Mouse (Mus musculus): ENCODE results near the gene Aldh18a1. TPM values are rescaled to one million over a fixed set of nuclear protein-coding genes. Genes with fewer than 3 reads are reported as not detected.
"Not testable (repeated sequence)": the region's sequence is repeated elsewhere in the genome, so short reads cannot be mapped to it uniquely, and the experiment has no call there.

Aldh18a1 gene
- polyA plus RNA-seq, 1 experiment from 2014 or later = 100 TPM

GRCm38 (mm10) chr19:40581662-40582061, 6.6 kb downstream of the Aldh18a1 start:
- no peak overlapping the region for H3K4me3 ChIP-seq
- no peak overlapping the region for H3K9ac ChIP-seq (replicated peaks)
- no peaks in the 10 kb centered on the region for H3K27me3 ChIP-seq
- peaks cover 7% of the 10 kb centered on the region for H3K4me1 ChIP-seq
- no peaks in the 10 kb centered on the region for H3K9me3 ChIP-seq
- H3K4me2 ChIP-seq (replicated peaks) = no peak overlapping the region
- H3K27ac ChIP-seq (replicated peaks) = no peak overlapping the region
- WGBS = 95% methylated on average over 5 of the region's 5 CpGs
- H3K36me3 ChIP-seq = peaks cover 64% of the 10 kb centered on the region
- no peak for ATAC-seq (ENCODE audit: low FRiP score, low read depth)

- Histone ChIP-seq H3K4me3 (no peak overlapping the region), H3K36me3 (peaks cover 71% of the 10 kb centered on the region), H3K27me3 (no peaks in the 10 kb centered on the region), H3K27ac (replicated peaks) (no peak overlapping the region), H3K4me1 (no peaks in the 10 kb centered on the region; the same call in 1 of the 2 replicates), H3K9me3 (no peaks in the 10 kb centered on the region), H3K4me2 (replicated peaks) (no peak overlapping the region), H3K9ac (replicated peaks) (no peak overlapping the region)
- ATAC-seq (ENCODE audit: low FRiP score, low read depth) = no peak
- 90% methylated on average over 2 of the region's 2 CpGs for WGBS
Measured at GRCm38 (mm10) chr19:40580902-40581301, 7.4 kb downstream of the Aldh18a1 start.

- Histone ChIP-seq H3K9me3 (peaks cover 6% of the 10 kb centered on the region), H3K36me3 (peaks cover 100% of the 10 kb centered on the region), H3K9ac (replicated peaks) (no peak overlapping the region), H3K4me3 (no peak overlapping the region), H3K27ac (replicated peaks) (no peak overlapping the region), H3K4me1 (no peaks in the 10 kb centered on the region), H3K4me2 (replicated peaks) (no peak overlapping the region), H3K27me3 (no peaks in the 10 kb centered on the region)
- WGBS = 84% methylated on average over 5 of the region's 5 CpGs
- ATAC-seq (ENCODE audit: low FRiP score, low read depth) = no peak
Measured at GRCm38 (mm10) chr19:40575438-40575837, 12.8 kb downstream of the Aldh18a1 start.

DNA sequence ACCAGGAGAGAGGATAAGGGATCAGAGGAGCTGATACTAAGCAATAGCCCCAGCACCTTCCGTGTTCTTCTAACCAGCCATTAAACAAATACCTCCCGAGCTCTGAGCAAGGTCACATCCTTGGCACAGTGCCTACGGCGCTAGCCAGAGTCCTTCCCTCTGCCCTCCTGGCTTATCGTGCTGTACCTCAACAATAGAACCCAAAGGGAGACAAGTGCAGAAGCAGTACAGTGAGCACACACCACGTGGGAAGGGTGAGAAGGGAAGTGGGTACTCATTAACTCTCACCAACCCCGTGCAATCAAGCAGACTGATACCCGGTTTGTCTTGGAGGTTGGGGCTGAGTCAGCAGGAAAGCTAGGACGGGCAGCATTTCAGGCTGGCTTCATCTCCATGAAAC, 17.5 kb downstream of the Aldh18a1 start:
- 92% methylated on average over 9 of the region's 9 CpGs for WGBS
- H3K4me1 ChIP-seq = no peaks in the 10 kb centered on the region

GRCm38 (mm10) chr19:40567616-40568015, 20.6 kb downstream of the Aldh18a1 start:
- Histone ChIP-seq H3K27ac (replicated peaks) (no peak overlapping the region), H3K36me3 (peaks cover 99% of the 10 kb centered on the region), H3K4me2 (replicated peaks) (no peak overlapping the region), H3K27me3 (no peaks in the 10 kb centered on the region), H3K4me1 (no peaks in the 10 kb centered on the region), H3K9ac (replicated peaks) (no peak overlapping the region), H3K9me3 (peaks cover 13% of the 10 kb centered on the region), H3K4me3 (no peak overlapping the region)
- WGBS = 91% methylated on average over 3 of the region's 3 CpGs
- ATAC-seq (ENCODE audit: low FRiP score, low read depth) = no peak

More for the DNA sequence above, 17.5 kb downstream of the Aldh18a1 start:
- Histone ChIP-seq H3K4me2 (replicated peaks) (no peak overlapping the region), H3K4me3 (no peak overlapping the region), H3K36me3 (peaks cover 100% of the 10 kb centered on the region), H3K27ac (replicated peaks) (no peak overlapping the region), H3K9ac (replicated peaks) (no peak overlapping the region), H3K27me3 (no peaks in the 10 kb centered on the region), H3K9me3 (peaks cover 13% of the 10 kb centered on the region)
- ATAC-seq (ENCODE audit: low FRiP score, low read depth) = no peak

DNA sequence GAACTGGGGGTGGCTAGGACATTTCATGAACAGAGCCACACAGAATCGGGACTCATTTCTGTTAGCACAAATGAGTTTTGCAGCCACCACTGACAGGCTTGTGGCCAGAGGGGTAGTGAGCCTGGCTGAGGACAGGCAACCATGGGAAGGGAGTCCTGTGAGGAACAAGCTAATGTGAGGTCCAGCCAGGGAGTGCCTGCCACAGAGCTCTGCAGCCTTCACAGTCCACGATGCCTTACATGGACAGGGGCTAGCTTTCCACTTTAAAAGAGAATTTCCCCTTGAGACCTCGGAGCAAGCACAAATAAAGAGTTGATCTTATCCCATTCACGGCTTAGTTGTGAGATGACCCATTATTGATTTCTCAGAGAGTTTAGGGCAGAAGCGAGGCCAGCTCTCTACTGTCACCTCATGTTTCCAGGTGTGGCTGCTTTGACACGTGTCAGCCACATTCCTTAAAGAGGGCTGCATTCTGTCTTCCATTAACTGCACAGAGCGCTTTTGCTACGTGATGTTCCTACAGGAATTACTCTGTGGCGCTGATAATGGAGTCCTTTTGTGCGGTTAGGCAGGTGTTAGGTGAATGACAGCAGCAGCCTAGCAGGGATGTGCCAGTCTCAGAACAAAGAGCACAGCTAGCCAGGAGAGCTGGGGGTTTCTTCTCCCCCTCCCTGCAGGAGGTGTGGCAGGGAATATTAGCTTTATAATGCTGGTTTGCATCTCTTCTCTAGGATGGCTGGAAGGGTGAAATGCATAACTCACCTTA, 24.2 kb downstream of the Aldh18a1 start:
- no peak for ATAC-seq (ENCODE audit: low FRiP score, low read depth)
- Histone ChIP-seq H3K9ac (replicated peaks) (no peak overlapping the region), H3K4me1 (no peaks in the 10 kb centered on the region), H3K27ac (replicated peaks) (no peak overlapping the region), H3K9me3 (no peaks in the 10 kb centered on the region), H3K27me3 (no peaks in the 10 kb centered on the region), H3K36me3 (peaks cover 74% of the 10 kb centered on the region), H3K4me2 (replicated peaks) (no peak overlapping the region), H3K4me3 (no peak overlapping the region)
- WGBS = 88% methylated on average over 10 of the region's 10 CpGs

DNA sequence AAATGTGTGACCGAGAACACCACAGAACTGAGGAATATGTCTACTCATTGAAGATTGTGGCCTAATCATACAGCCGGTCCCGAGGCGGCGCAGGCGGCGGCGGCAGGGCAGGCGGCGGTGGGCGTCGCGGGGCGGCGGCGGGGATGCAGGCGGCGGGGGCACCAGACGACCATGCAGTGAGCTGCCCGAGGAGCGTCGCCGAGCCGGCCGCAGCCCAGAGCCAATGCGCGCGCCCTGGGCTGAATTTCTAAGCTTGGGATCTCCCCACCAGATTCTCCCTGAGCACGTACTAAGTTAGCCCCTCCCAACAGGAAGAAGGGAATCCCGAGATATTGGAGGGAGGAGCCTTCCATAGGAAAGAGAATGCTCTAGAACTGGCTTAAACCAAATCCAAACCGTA, 26.7 kb downstream of the Aldh18a1 start:
- H3K4me1 ChIP-seq; H3K27me3 ChIP-seq; H3K27ac ChIP-seq (replicated peaks); H3K9me3 ChIP-seq; H3K9ac ChIP-seq (replicated peaks); H3K4me2 ChIP-seq (replicated peaks); H3K4me3 ChIP-seq: not testable (repeated sequence)
- peaks cover 67% of the 10 kb centered on the region for H3K36me3 ChIP-seq
- peak; percentile 78; the same call in 1 of the 2 replicates for ATAC-seq (ENCODE audit: low FRiP score, low read depth)
- 69% methylated on average over 12 of the region's 31 CpGs for WGBS

DNA sequence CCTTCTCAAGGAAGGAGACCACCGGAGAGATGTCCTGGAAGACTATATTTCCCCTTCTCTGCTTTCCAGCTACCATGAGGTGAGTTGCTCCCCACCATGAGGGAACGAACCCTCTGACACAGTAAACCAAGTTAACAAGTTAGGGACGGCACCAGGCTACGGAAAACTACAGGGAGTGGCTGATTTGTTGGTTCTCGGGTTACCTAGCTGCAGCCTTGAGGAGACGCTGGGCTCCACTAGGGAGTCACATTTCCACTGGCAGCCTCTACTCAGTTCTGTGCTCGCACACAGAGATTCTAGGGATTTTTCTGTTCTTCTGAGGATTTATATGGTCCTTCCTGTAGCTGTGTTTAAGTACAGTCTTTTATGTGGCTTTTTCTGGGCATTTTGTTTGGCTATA, 32.2 kb downstream of the Aldh18a1 start:
- Histone ChIP-seq H3K27me3 (no peaks in the 10 kb centered on the region), H3K9me3 (no peaks in the 10 kb centered on the region), H3K9ac (replicated peaks) (no peak overlapping the region), H3K4me1 (no peaks in the 10 kb centered on the region), H3K4me3 (no peak overlapping the region), H3K36me3 (peaks cover 72% of the 10 kb centered on the region), H3K27ac (replicated peaks) (no peak overlapping the region), H3K4me2 (replicated peaks) (no peak overlapping the region)
- WGBS = 88% methylated on average over 7 of the region's 7 CpGs
- ATAC-seq (ENCODE audit: low FRiP score, low read depth) = no peak

DNA sequence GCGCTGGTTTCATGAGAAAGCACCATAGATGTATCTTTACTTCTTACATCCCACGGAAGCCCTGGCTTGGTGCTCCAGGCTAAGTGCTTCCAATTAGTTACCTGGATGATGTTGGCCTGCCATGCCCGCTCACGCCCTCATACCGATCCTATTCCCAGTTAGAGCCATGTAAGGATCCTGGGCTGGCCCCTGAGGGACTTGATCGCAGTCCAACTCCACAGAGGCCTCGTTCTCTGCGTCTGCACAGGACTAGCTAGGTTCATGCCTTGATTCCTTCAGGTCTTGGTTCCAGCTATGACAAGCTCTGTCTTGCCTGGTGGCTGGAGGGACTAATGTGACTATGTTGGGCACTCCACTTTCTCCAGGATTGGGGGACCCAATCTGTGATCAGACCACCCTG, 33.1 kb downstream of the Aldh18a1 start:
- peaks cover 81% of the 10 kb centered on the region for H3K36me3 ChIP-seq

GRCm38 (mm10) chr19:40554343-40554742, 33.9 kb downstream of the Aldh18a1 start:
- H3K4me3 ChIP-seq = no peak overlapping the region
- no peaks in the 10 kb centered on the region; the same call in 1 of the 2 replicates for H3K4me1 ChIP-seq
- peaks cover 84% of the 10 kb centered on the region for H3K36me3 ChIP-seq
- WGBS = 96% methylated on average over 11 of the region's 11 CpGs
- no peak overlapping the region for H3K4me2 ChIP-seq (replicated peaks)
- no peaks in the 10 kb centered on the region for H3K27me3 ChIP-seq
- H3K27ac ChIP-seq (replicated peaks) = no peak overlapping the region
- no peak overlapping the region for H3K9ac ChIP-seq (replicated peaks)
- H3K9me3 ChIP-seq = no peaks in the 10 kb centered on the region
- no peak for ATAC-seq (ENCODE audit: low FRiP score, low read depth)

More for the DNA sequence above, 33.1 kb downstream of the Aldh18a1 start:
- no peak overlapping the region for H3K4me2 ChIP-seq (replicated peaks)
- H3K27ac ChIP-seq (replicated peaks) = no peak overlapping the region
- no peaks in the 10 kb centered on the region for H3K27me3 ChIP-seq
- no peak overlapping the region for H3K9ac ChIP-seq (replicated peaks)
- H3K4me3 ChIP-seq = no peak overlapping the region
- no peaks in the 10 kb centered on the region for H3K9me3 ChIP-seq
- 96% methylated on average over 8 of the region's 8 CpGs for WGBS
- ATAC-seq (ENCODE audit: low FRiP score, low read depth) = no peak
- no peaks in the 10 kb centered on the region for H3K4me1 ChIP-seq

DNA sequence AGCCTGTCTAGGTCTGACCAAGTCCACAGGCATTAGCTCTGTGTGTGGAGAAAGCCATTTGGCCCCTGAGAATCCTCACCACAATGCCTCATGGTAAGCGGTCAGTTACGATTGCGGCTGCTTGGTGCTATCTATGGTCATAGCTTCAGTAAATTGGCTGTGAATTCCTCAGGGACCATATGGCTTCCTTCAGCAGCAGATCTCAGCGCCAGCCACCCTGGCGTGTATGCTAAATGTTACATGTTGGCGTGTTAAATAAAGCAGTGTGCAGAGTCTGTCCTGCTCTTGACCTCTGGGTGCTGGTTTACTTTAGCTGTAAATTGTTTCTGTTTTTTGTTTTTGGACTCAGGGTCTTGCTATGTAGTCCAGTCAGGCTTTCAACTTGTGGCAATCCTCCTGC, 34.4 kb downstream of the Aldh18a1 start:
- no peak overlapping the region for H3K4me2 ChIP-seq (replicated peaks)
- H3K4me1 ChIP-seq = no peaks in the 10 kb centered on the region; the same call in 1 of the 2 replicates
- H3K27ac ChIP-seq (replicated peaks) = no peak overlapping the region
- no peaks in the 10 kb centered on the region for H3K9me3 ChIP-seq
- H3K36me3 ChIP-seq = peaks cover 84% of the 10 kb centered on the region
- no peak overlapping the region for H3K4me3 ChIP-seq
- no peaks in the 10 kb centered on the region for H3K27me3 ChIP-seq
- H3K9ac ChIP-seq (replicated peaks) = no peak overlapping the region
- WGBS = 96% methylated on average over 6 of the region's 6 CpGs
- no peak for ATAC-seq (ENCODE audit: low FRiP score, low read depth)

DNA sequence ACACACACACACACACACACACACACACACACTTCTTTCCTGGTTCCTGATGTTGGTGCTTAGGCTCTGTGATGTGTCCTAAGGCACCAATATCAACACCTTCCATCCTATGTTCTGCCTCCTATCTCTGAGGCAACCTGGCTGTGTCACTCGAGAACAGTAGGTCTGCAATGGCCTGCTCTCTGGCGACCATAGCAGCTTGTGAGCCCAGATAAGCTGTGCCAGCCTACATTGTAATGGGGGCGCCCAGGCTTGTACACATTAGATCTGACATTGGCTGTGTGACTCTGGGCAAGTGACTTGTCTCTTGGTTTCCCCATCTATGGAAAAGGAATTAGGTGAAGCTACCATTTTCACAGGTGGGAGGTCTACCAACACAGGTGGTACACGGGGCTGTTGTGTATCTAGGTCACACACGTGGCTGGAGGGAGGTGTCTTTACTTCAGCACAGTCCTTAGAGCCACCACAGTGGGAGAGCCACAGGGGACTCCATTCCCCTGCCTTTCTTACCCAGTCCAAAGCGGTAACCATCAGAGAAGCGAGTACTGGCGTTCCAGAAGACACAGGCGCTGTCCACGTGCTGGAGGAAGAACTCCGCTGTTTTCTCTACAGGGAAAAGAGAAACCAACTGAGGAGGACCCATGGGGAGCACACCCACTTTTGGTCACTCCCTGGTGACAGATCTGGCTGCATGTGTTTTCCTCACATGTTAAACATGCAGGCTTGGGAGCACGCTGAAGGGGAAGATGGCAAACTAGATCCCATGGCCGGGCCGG, 35.1 kb downstream of the Aldh18a1 start:
- Histone ChIP-seq H3K36me3 (peaks cover 82% of the 10 kb centered on the region), H3K27me3 (no peaks in the 10 kb centered on the region), H3K27ac (replicated peaks) (no peak overlapping the region), H3K4me3 (no peak overlapping the region), H3K9me3 (no peaks in the 10 kb centered on the region), H3K4me1 (no peaks in the 10 kb centered on the region; the same call in 1 of the 2 replicates), H3K4me2 (replicated peaks) (no peak overlapping the region), H3K9ac (replicated peaks) (no peak overlapping the region)
- ATAC-seq (ENCODE audit: low FRiP score, low read depth) = no peak
- WGBS = 93% methylated on average over 14 of the region's 14 CpGs
